Mouse (Mus musculus) ES-Bruce4 (cell line): ENCODE results near the gene Hoxc10.

Experiments
- EP300 ChIP-seq: IDR thresholded peaks from 2 replicates; pipeline ENCODE4 v1.6.1; 2011; ENCODE audit warnings: low read depth, low read length; ENCODE audit not compliant: insufficient read depth
- POLR2A ChIP-seq: IDR thresholded peaks from one replicate; pipeline ENCODE4 v1.8.1; 2011; ENCODE audit warnings: low read length; ENCODE audit not compliant: insufficient read depth

GRCm38 (mm10) chr15:103002156-103002555 lies 35.6 kb downstream of the Hoxc10 start:
- TF ChIP-seq EP300 (no peak), POLR2A (no peak)
